Comparison of ENCODE assay signal across 8 mouse cellular contexts in genomic region chr8:4258678-4259077, GRCm38 (mm10). TPM values are rescaled to one million over a fixed set of nuclear protein-coding genes. Genes with fewer than 3 reads are reported as not detected.
DNase-seq lines count a peak whose midpoint lies in the region; ATAC-seq and TF ChIP-seq lines count a peak whose summit lies in the region.

No protein-coding gene starts in this region.

- 0 out of 2 replicates have a peak, but pooled peaks have one; percentile 10 for ATAC-seq in common myeloid progenitor, adult 5-6 weeks (replicated peaks; ENCODE audit: low read depth, poor library complexity, severe bottlenecking)
- ATAC-seq in heart, embryonic 16.5 days (replicated peaks; ENCODE audit: extremely low read depth, insufficient read depth, low FRiP score), result peak; percentile 71
- ATAC-seq in liver, embryonic 13.5 days (ENCODE audit: low read depth), result peak; percentile 61

- H3K9ac ChIP-seq in heart, embryonic 16.5 days (ENCODE audit: low read length), result peak overlapping the region; percentile 73
- H3K9ac ChIP-seq in liver, embryonic 13.5 days, result peak overlapping the region; percentile 68

- WGBS in heart, embryonic 16.5 days, result under 1% methylated on average over 26 of the region's 32 CpGs
- 0% methylated on average over 31 of the region's 32 CpGs for WGBS in liver, embryonic 13.5 days (ENCODE audit: insufficient replicate concordance)
- 1% methylated on average over 29 of the region's 32 CpGs for WGBS in spleen, adult 2 months

- no peaks in the 10 kb centered on the region for H3K9me3 ChIP-seq in heart, embryonic 16.5 days (replicated peaks; ENCODE audit: control insufficient read depth, low read length)
- no peaks in the 10 kb centered on the region for H3K9me3 ChIP-seq in liver, embryonic 13.5 days (replicated peaks)

- peaks cover 52% of the 10 kb centered on the region for H3K36me3 ChIP-seq in heart, embryonic 16.5 days (ENCODE audit: control insufficient read depth, insufficient read depth)
- peaks cover 66% of the 10 kb centered on the region for H3K36me3 ChIP-seq in liver, embryonic 13.5 days
- peaks cover 12% of the 10 kb centered on the region for H3K36me3 ChIP-seq in spleen, adult 2 months (ENCODE audit: control insufficient read depth, insufficient read depth, low read length)

- peaks cover 13% of the 10 kb centered on the region for H3K4me1 ChIP-seq in heart, embryonic 16.5 days (ENCODE audit: control insufficient read depth, insufficient read depth, low read length)
- peaks cover 32% of the 10 kb centered on the region for H3K4me1 ChIP-seq in liver, embryonic 13.5 days (replicated peaks)
- peaks cover 12% of the 10 kb centered on the region for H3K4me1 ChIP-seq in spleen, adult 2 months (ENCODE audit: control insufficient read depth, insufficient read depth, insufficient read length)

- H3K4me3 ChIP-seq in gastrocnemius, adult 2 months, result peak overlapping the region; percentile 73
- H3K4me3 ChIP-seq in heart, embryonic 16.5 days (ENCODE audit: low read length), result peak overlapping the region; percentile 73
- H3K4me3 ChIP-seq in liver, embryonic 13.5 days (replicated peaks), result peak overlapping the region; percentile 68
- peak overlapping the region; percentile 55; the same call in 1 of the 2 replicates for H3K4me3 ChIP-seq in spleen, adult 2 months (ENCODE audit: extremely low read depth, insufficient read depth, insufficient read length)

- peak overlapping the region; percentile 91 for H3K4me2 ChIP-seq in heart, embryonic 16.5 days (ENCODE audit: low read depth, low read length)
- peak overlapping the region; percentile 99 for H3K4me2 ChIP-seq in liver, embryonic 13.5 days

- peak overlapping the region; percentile 16; the same call in 1 of the 2 replicates for H3K27ac ChIP-seq in gastrocnemius, adult 2 months
- peak overlapping the region; percentile 36 for H3K27ac ChIP-seq in heart, embryonic 16.5 days (ENCODE audit: low read length)
- peak overlapping the region; percentile 59 for H3K27ac ChIP-seq in liver, embryonic 13.5 days
- no peak overlapping the region for H3K27ac ChIP-seq in spleen, adult 2 months (ENCODE audit: insufficient read depth, low read length)

- no peaks in the 10 kb centered on the region for H3K27me3 ChIP-seq in heart, embryonic 16.5 days (ENCODE audit: control insufficient read depth, insufficient read depth, low read length)
- no peaks in the 10 kb centered on the region for H3K27me3 ChIP-seq in liver, embryonic 13.5 days
- no peaks in the 10 kb centered on the region for H3K27me3 ChIP-seq in spleen, adult 2 months (ENCODE audit: control insufficient read depth, insufficient read depth, low read length)

- no peak for TF ChIP-seq CTCF in gastrocnemius, adult 2 months (IDR thresholded peaks at IDR 0.05)
- TF ChIP-seq CTCF in spleen, adult 2 months (IDR thresholded peaks at IDR 0.05; ENCODE audit: extremely low read depth, insufficient read depth, insufficient read length, insufficient replicate concordance), result no peak

- no peak for TF ChIP-seq POLR2A in spleen, adult 2 months (IDR thresholded peaks at IDR 0.05; ENCODE audit: low read depth, low read length)

- peak; percentile 38 for DNase-seq in gastrocnemius, adult 2 months
- no peak for DNase-seq in gastrocnemius, postnatal 10 days
- peak; percentile 36 for DNase-seq in A20 (ENCODE audit: low read depth, low spot score)
- peak; percentile 33 for DNase-seq in liver, embryonic 13.5 days
- DNase-seq in spleen, adult 2 months (ENCODE audit: low read depth in 1 of 2, low spot score in 2 of 2), result no peak
- DNase-seq in urinary bladder, postnatal 10 days (ENCODE audit: low spot score), result no peak

- intact Hi-C loops in gastrocnemius, adult 2 months (cut with DNase I), result no loop called here

RNA-seq across cellular contexts. Expression of gene Ctxn1, which starts 0.4 kb away (rescaled TPM):
- under 1 TPM; 0.41 to 0.45 TPM for total RNA-seq in gastrocnemius, adult 2 months (2021)
- total RNA-seq in gastrocnemius, postnatal 10 days (2021), result 1 to 10 TPM; 3.8 to 4.5 TPM
- total RNA-seq in common myeloid progenitor, adult 5-6 weeks (2017), result 2.1 and 4.9 TPM in 2 replicates
- 27.5 and 28.4 TPM in 2 replicates for polyA plus RNA-seq in heart, embryonic 16.5 days (2015; fragmentation: Nextera tagmentation; extraction: Ambion mirVana)
- 3.0 TPM in 2 replicates for polyA plus RNA-seq in liver, embryonic 13.5 days (2015; fragmentation: Nextera tagmentation; extraction: Ambion mirVana)
- 4.1 and 4.4 TPM in 2 replicates for polyA plus RNA-seq in spleen, adult 2 months (2012; rRNA removed)

RNA-seq across cellular contexts. Expression of gene Snapc2, which starts 5.8 kb away (rescaled TPM):
- 10 to 100 TPM in 1 of 2 experiments, 1 to 10 TPM in 1; 9.8 to 13.0 TPM for total RNA-seq in gastrocnemius, adult 2 months (2021)
- 10 to 100 TPM; 13.0 to 15.4 TPM for total RNA-seq in gastrocnemius, postnatal 10 days (2021)
- total RNA-seq in common myeloid progenitor, adult 5-6 weeks (2017), result 15.0 and 15.3 TPM in 2 replicates
- polyA plus RNA-seq in heart, embryonic 16.5 days (2015; fragmentation: Nextera tagmentation; extraction: Ambion mirVana), result 41.9 and 42.5 TPM in 2 replicates
- 19.7 and 20.3 TPM in 2 replicates for polyA plus RNA-seq in liver, embryonic 13.5 days (2015; fragmentation: Nextera tagmentation; extraction: Ambion mirVana)
- 19.6 and 22.9 TPM in 2 replicates for polyA plus RNA-seq in spleen, adult 2 months (2012; rRNA removed)

RNA-seq across cellular contexts. Expression of gene Tgfbr3l, which starts 10.7 kb away (rescaled TPM):
- 1 to 10 TPM; 1.9 to 3.3 TPM for total RNA-seq in gastrocnemius, adult 2 months (2021)
- total RNA-seq in gastrocnemius, postnatal 10 days (2021), result 1 to 10 TPM; 2.8 to 5.1 TPM
- 1.5 TPM in 1 of 2 replicates, not detected in the other for total RNA-seq in common myeloid progenitor, adult 5-6 weeks (2017)
- polyA plus RNA-seq in heart, embryonic 16.5 days (2015; fragmentation: Nextera tagmentation; extraction: Ambion mirVana), result 3.0 and 3.6 TPM in 2 replicates
- polyA plus RNA-seq in liver, embryonic 13.5 days (2015; fragmentation: Nextera tagmentation; extraction: Ambion mirVana), result 0.61 and 0.66 TPM in 2 replicates
- 13.9 and 25.2 TPM in 2 replicates for polyA plus RNA-seq in spleen, adult 2 months (2012; rRNA removed)

RNA-seq across cellular contexts. Expression of gene Timm44, which starts 17.0 kb away (rescaled TPM):
- total RNA-seq in gastrocnemius, adult 2 months (2021), result 10 to 100 TPM; 61.8 to 76.6 TPM
- total RNA-seq in gastrocnemius, postnatal 10 days (2021), result 10 to 100 TPM; 72.4 to 74.5 TPM
- total RNA-seq in common myeloid progenitor, adult 5-6 weeks (2017), result 135 and 169 TPM in 2 replicates
- polyA plus RNA-seq in heart, embryonic 16.5 days (2015; fragmentation: Nextera tagmentation; extraction: Ambion mirVana), result 70.6 and 75.5 TPM in 2 replicates
- polyA plus RNA-seq in liver, embryonic 13.5 days (2015; fragmentation: Nextera tagmentation; extraction: Ambion mirVana), result 38.1 and 44.1 TPM in 2 replicates
- polyA plus RNA-seq in spleen, adult 2 months (2012; rRNA removed), result 42.1 and 42.8 TPM in 2 replicates

RNA-seq across cellular contexts. Expression of gene Gm49320, which starts 20.0 kb away (rescaled TPM):
- total RNA-seq in gastrocnemius, adult 2 months (2021), result not detected
- under 1 TPM; 0.14 to 0.31 TPM for total RNA-seq in gastrocnemius, postnatal 10 days (2021)
- 0.10 TPM in 1 of 2 replicates, not detected in the other for total RNA-seq in common myeloid progenitor, adult 5-6 weeks (2017)
- 0.42 and 0.81 TPM in 2 replicates for polyA plus RNA-seq in heart, embryonic 16.5 days (2015; fragmentation: Nextera tagmentation; extraction: Ambion mirVana)
- polyA plus RNA-seq in liver, embryonic 13.5 days (2015; fragmentation: Nextera tagmentation; extraction: Ambion mirVana), result 0.19 and 0.23 TPM in 2 replicates
- 0.63 and 1.2 TPM in 2 replicates for polyA plus RNA-seq in spleen, adult 2 months (2012; rRNA removed)

Comparison
In these comparisons a context has a peak if more than half of its experiments do, and no peak if none do; other contexts are left out.
1. DNase-seq: peak in gastrocnemius, adult 2 months (single experiment), A20 (single experiment) and liver, embryonic 13.5 days (single experiment); none in gastrocnemius, postnatal 10 days (single experiment), spleen, adult 2 months (0 of 2) and urinary bladder, postnatal 10 days (single experiment).
2. ATAC-seq: peak in every context shown above with its lines; median percentile 71 in heart, embryonic 16.5 days; 61 in liver, embryonic 13.5 days; 10 in common myeloid progenitor, adult 5-6 weeks.
3. Peak in every context shown above with its lines, with median percentiles within 50 percentile points of each other: H3K4me3 ChIP-seq.